Mouse (Mus musculus) thymus, postnatal 25 days (tissue): Measurements from ENCODE around the gene Ang.

Experiments used
- DNase-seq: peaks from one replicate; pipeline ENCODE4 v3.0.0; 2022

Gene Ang

GRCm38 (mm10) chr14:51090921-51091900, at the start of gene Ang, which contains the start of gene Rnase4:
Gene Ang (plus strand): TSS chr14:51091150.
Gene Rnase4 (plus strand): TSS chr14:51091077.
- DNase-seq: no peak

GRCm38 (mm10) chr14:51041769-51042168, 49.2 kb upstream of the Ang start, which contains the start of gene Rnase9:
Gene Rnase9 (minus strand): TSS chr14:51041869.
- no peak for DNase-seq

- no peak for DNase-seq
Observed at GRCm38 (mm10) chr14:51047846-51048245, 43.1 kb upstream of the Ang start.

GRCm38 (mm10) chr14:51050063-51050462, 40.9 kb upstream of the Ang start, which contains the start of gene Rnase11:
Gene Rnase11 (minus strand): TSS chr14:51050163.
- DNase-seq: no peak

- DNase-seq: no peak
Observed at GRCm38 (mm10) chr14:51051941-51052340, 39.0 kb upstream of the Ang start.

- DNase-seq: no peak
Observed at GRCm38 (mm10) chr14:51053176-51053575, 37.8 kb upstream of the Ang start.

GRCm38 (mm10) chr14:51054243-51055237, 36.4 kb upstream of the Ang start:
- DNase-seq: no peak

- no peak for DNase-seq
Observed at GRCm38 (mm10) chr14:51057401-51057831, 33.5 kb upstream of the Ang start, which contains the start of gene Rnase12. Gene Rnase12 (minus strand): TSS chr14:51057661.

- no peak for DNase-seq
Observed at GRCm38 (mm10) chr14:51060761-51061160, 30.2 kb upstream of the Ang start.

GRCm38 (mm10) chr14:51068956-51069355, 22.0 kb upstream of the Ang start:
- DNase-seq: no peak

GRCm38 (mm10) chr14:51069617-51070016, 21.3 kb upstream of the Ang start:
- DNase-seq: peak; percentile 43

GRCm38 (mm10) chr14:51074335-51074734, 16.6 kb upstream of the Ang start, which contains the start of gene Olfr750:
Gene Olfr750 (minus strand): TSS chr14:51074435.
- no peak for DNase-seq

- DNase-seq: no peak
Observed at GRCm38 (mm10) chr14:51079180-51079579, 11.8 kb upstream of the Ang start.

- DNase-seq: no peak
Observed at GRCm38 (mm10) chr14:51081035-51081434, 9.9 kb upstream of the Ang start.

- DNase-seq: peak; percentile 76
Observed at GRCm38 (mm10) chr14:51082599-51083581, 8.1 kb upstream of the Ang start.

GRCm38 (mm10) chr14:51083805-51084204, 7.1 kb upstream of the Ang start:
- DNase-seq: no peak

GRCm38 (mm10) chr14:51085086-51085485, 5.9 kb upstream of the Ang start:
- no peak for DNase-seq

GRCm38 (mm10) chr14:51085911-51086310, 5.0 kb upstream of the Ang start:
- no peak for DNase-seq

- no peak for DNase-seq
Observed at GRCm38 (mm10) chr14:51087762-51088161, 3.2 kb upstream of the Ang start.

GRCm38 (mm10) chr14:51088166-51088969, 2.6 kb upstream of the Ang start:
- DNase-seq: peak; percentile 84
